26 mouse cellular contexts compared by ENCODE assay signal in genomic region chr1:152053112-152053511, GRCm38 (mm10). TPM values are rescaled to one million over a fixed set of nuclear protein-coding genes. Genes with fewer than 3 reads are reported as not detected.
DNase-seq lines count a peak whose midpoint lies in the region; ATAC-seq and TF ChIP-seq lines count a peak whose summit lies in the region.
"Had no signal": no experiment of that assay in that cellular context is flagged by ENCODE, and none has a peak within 500 bp of the region (broad histone marks: within the 10 kb centered on the region; RNA-seq: fewer than 3 reads in every experiment).

No protein-coding gene starts in this region.

- WGBS in heart, adult 2 months, result 70% methylated on average over 5 of the region's 5 CpGs
- WGBS in intestine, embryonic 15.5 days, result 79% methylated on average over 5 of the region's 5 CpGs

- no peaks in the 10 kb centered on the region for H3K9me3 ChIP-seq in intestine, embryonic 15.5 days
- H3K9me3 ChIP-seq: hindbrain, embryonic 10.5 days; limb, embryonic 10.5 days; limb, embryonic 15.5 days; liver, embryonic 13.5 days; midbrain, embryonic 10.5 days; midbrain, embryonic 15.5 days had no signal

- no peak for ATAC-seq in CD4-positive, CD25-positive, alpha-beta regulatory T cell, adult 4 months
- no peak for ATAC-seq in intestine, embryonic 15.5 days
- ATAC-seq: forebrain, embryonic 14.5 days; hindbrain, embryonic 16.5 days; midbrain, embryonic 15.5 days had no signal

- H3K4me1 ChIP-seq in heart, adult 2 months (ENCODE audit: control insufficient read depth, insufficient read depth, low read length), result peaks cover 8% of the 10 kb centered on the region
- 0 out of 2 replicates have a peak, but pooled peaks cover 3% of the 10 kb centered on the region for H3K4me1 ChIP-seq in intestine, embryonic 15.5 days (replicated peaks)

- H3K4me2 ChIP-seq in intestine, embryonic 15.5 days (replicated peaks), result no peak overlapping the region
- H3K4me2 ChIP-seq: limb, embryonic 15.5 days; liver, embryonic 13.5 days; midbrain, embryonic 15.5 days had no signal

- no peak for TF ChIP-seq POLR2A in heart, adult 2 months (IDR thresholded peaks at IDR 0.05; ENCODE audit: insufficient read depth, low read depth, low read length)

- TF ChIP-seq EP300 in heart, adult 2 months (IDR thresholded peaks at IDR 0.05; ENCODE audit: insufficient read depth, low read depth, low read length), result no peak

- H3K27ac ChIP-seq in heart, adult 2 months, result no peak overlapping the region
- no peak overlapping the region for H3K27ac ChIP-seq in intestine, embryonic 15.5 days
- H3K27ac ChIP-seq: hindbrain, embryonic 10.5 days; limb, embryonic 10.5 days; limb, embryonic 15.5 days; liver, embryonic 13.5 days; midbrain, embryonic 10.5 days; midbrain, embryonic 15.5 days had no signal

- no peak for TF ChIP-seq CTCF in heart, adult 2 months (IDR thresholded peaks at IDR 0.05)

- H3K79me2 ChIP-seq in heart, adult 2 months (replicated peaks; ENCODE audit: control insufficient read depth, insufficient read depth, low read length), result peaks cover 3% of the 10 kb centered on the region; the same call in 1 of the 2 replicates

- intact Hi-C loops in heart, adult 2 months (cut with DNase I), result no loop called here

- H3K36me3 ChIP-seq in heart, adult 2 months (ENCODE audit: control insufficient read depth, insufficient read depth, low read length), result no peaks in the 10 kb centered on the region
- H3K36me3 ChIP-seq in intestine, embryonic 15.5 days, result no peaks in the 10 kb centered on the region
- H3K36me3 ChIP-seq: hindbrain, embryonic 10.5 days; limb, embryonic 10.5 days; limb, embryonic 15.5 days; liver, embryonic 13.5 days; midbrain, embryonic 10.5 days; midbrain, embryonic 15.5 days had no signal

- H3K9ac ChIP-seq in heart, adult 2 months (ENCODE audit: low read depth, low read length), result no peak overlapping the region
- no peak overlapping the region for H3K9ac ChIP-seq in intestine, embryonic 15.5 days
- H3K9ac ChIP-seq: limb, embryonic 15.5 days; liver, embryonic 13.5 days; midbrain, embryonic 15.5 days had no signal

- no peaks in the 10 kb centered on the region for H3K27me3 ChIP-seq in heart, adult 2 months (ENCODE audit: control insufficient read depth, insufficient read depth, low read length)
- H3K27me3 ChIP-seq in intestine, embryonic 15.5 days (replicated peaks), result no peaks in the 10 kb centered on the region
- H3K27me3 ChIP-seq: limb, embryonic 15.5 days; liver, embryonic 13.5 days; midbrain, embryonic 15.5 days had no signal

- H3K4me3 ChIP-seq in heart, adult 2 months, result no peak overlapping the region
- no peak overlapping the region for H3K4me3 ChIP-seq in intestine, embryonic 15.5 days (replicated peaks)
- H3K4me3 ChIP-seq: hindbrain, embryonic 10.5 days; limb, embryonic 10.5 days; limb, embryonic 15.5 days; liver, embryonic 13.5 days; midbrain, embryonic 10.5 days; midbrain, embryonic 15.5 days had no signal

- DNase-seq in CD4-positive, CD25-positive, alpha-beta regulatory T cell, adult 2 months (ENCODE audit: low read depth, low spot score), result peak; percentile 7
- peak; percentile 59 for DNase-seq in heart, adult 11 months
- DNase-seq in heart, adult 2 months, result no peak
- DNase-seq in fat pad, adult 2 months (ENCODE audit: extremely low read depth, low read depth, low spot score), result peak; percentile 56
- no peak for DNase-seq in kidney, postnatal 14 days
- DNase-seq: cerebellum, adult 8-10 months; cerebellum, postnatal 25 days; gastrocnemius, postnatal 36 days; heart, postnatal 14 days; kidney, adult 8-10 months; kidney, postnatal 10 days; layer of hippocampus, adult 9-11 months; liver, embryonic 13.5 days; lung, adult 18-20 months; lung, postnatal 10 days; right cerebral cortex, postnatal 25 days; thymus, postnatal 4 days had no signal

RNA-seq across cellular contexts. Expression of gene 1700025G04Rik, which starts 36.8 kb away (rescaled TPM):
- polyA plus RNA-seq in CD4-positive, CD25-positive, alpha-beta regulatory T cell, adult 4 months (2017; shearing (Covaris generic)), result 1 to 10 TPM; 1.3 to 3.9 TPM
- total RNA-seq in heart, adult 2 months (2021), result 10 to 100 TPM; 40.4 to 46.1 TPM
- 11.0 and 25.0 TPM in 2 replicates for polyA plus RNA-seq in heart, adult 2 months (2012; rRNA removed)
- polyA plus RNA-seq in intestine, embryonic 15.5 days (2015; fragmentation: Nextera tagmentation; extraction: Ambion mirVana), result 31.1 and 32.8 TPM in 2 replicates

Comparison
In these comparisons a context has a peak if more than half of its experiments do, and no peak if none do; other contexts are left out.
1. DNase-seq: peak in CD4-positive, CD25-positive, alpha-beta regulatory T cell, adult 2 months (single experiment), heart, adult 11 months (single experiment) and fat pad, adult 2 months (single experiment); none in heart, adult 2 months (0 of 2) and kidney, postnatal 14 days (single experiment).